Mouse (Mus musculus): Measurements from ENCODE around the gene Fez1. TPM values are rescaled to one million over a fixed set of nuclear protein-coding genes. Genes with fewer than 3 reads are reported as not detected.
A peak's percentile ranks its signal among the peaks of the same experiment; 100 is the strongest.

Gene Fez1
- polyA plus RNA-seq, 2 experiments: 28.0 to 44.4 TPM

DNA sequence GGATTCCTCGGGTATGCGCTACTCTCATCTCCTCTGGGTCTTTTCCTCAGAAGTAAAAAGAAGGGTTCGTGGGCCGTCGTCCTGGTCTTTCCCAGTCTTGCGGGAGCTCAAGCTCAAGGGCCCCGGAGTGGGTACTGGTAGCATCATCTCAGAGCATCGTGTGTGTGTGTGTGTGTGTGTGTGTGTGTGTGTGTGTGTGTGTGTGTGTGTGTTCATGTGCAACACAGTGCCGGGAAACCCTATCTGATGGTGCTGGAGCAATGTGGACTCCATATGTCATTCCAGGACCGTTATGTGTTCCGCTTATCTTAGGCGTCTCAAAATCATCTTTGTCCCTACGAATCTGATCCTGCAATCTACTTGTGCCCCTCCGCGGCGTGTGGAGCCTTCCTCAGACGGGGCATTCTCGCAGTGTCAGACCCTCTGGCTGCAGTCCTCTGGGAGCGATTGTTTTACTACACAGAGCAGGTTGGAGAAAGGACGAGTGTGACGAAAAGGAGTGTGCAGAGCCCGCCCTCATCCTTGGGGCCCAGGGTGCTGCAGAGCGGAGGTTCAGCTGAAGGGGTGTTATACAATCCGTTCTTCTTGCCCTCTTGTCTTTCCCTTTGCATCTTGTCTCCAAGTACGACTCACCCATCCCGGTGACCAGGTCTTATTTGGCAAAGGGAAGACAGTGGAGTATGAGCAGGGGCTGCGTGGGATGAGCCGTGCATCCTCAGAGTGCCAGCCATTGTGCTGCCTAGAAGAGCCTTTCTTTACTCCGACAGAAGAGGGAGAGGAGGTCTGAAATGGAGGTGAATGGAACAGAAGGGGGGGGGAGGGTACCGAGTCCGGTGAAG lies 11.6 kb downstream of the Fez1 start:
- H3K9me3 ChIP-seq (ENCODE audit: control insufficient read depth, low read length): no peaks in the 10 kb centered on the region
- H3K4me1 ChIP-seq (ENCODE audit: control insufficient read depth, insufficient read depth, low read length): no peaks in the 10 kb centered on the region
- ATAC-seq (ENCODE audit: low FRiP score, low read depth): peak; percentile 56
- H3K9ac ChIP-seq (ENCODE audit: low read depth, low read length, severe bottlenecking): peak overlapping the region; percentile 56
- 4% methylated on average over 31 of the region's 31 CpGs for WGBS
- no peak overlapping the region for H3K27ac ChIP-seq (replicated peaks; ENCODE audit: low read depth, low read length)
- no peak for TF ChIP-seq POLR2A (IDR thresholded peaks at IDR 0.05; ENCODE audit: borderline replicate concordance, extremely low read depth, insufficient read depth, insufficient read length)
- DNase-seq (ENCODE audit: low spot score): no peak
- H3K4me2 ChIP-seq (replicated peaks; ENCODE audit: low read depth, low read length, severe bottlenecking): peak overlapping the region; percentile 83
- H3K4me3 ChIP-seq (replicated peaks; ENCODE audit: low read length): peak overlapping the region; percentile 44
- no peaks in the 10 kb centered on the region for H3K36me3 ChIP-seq (ENCODE audit: control insufficient read depth, insufficient read depth, low read length)
- peaks cover 12% of the 10 kb centered on the region for H3K27me3 ChIP-seq (ENCODE audit: control insufficient read depth, insufficient read depth, low read length)

DNA sequence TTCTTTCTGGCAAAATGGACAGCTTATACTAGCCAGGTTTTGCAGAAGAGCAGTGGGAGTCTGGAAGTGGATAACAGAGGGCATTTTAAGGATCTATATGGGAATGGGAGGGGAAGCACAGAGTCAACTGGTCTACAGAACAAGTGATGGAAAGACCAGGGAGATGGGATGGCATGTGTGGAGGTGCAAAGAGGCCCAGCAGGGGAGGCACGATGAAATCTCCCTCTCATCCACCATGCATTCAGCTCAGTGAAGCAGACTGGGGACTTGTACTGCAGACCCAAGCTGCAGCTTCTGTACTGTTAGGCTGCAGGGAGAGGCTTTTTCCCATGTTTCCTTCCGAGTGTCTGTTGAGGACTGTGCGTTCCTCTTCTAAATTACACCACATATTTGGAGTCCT lies 12.2 kb downstream of the Fez1 start:
- TF ChIP-seq POLR2A (IDR thresholded peaks at IDR 0.05; ENCODE audit: borderline replicate concordance, extremely low read depth, insufficient read depth, insufficient read length): no peak
- ATAC-seq (ENCODE audit: low FRiP score, low read depth) (no peak), DNase-seq (ENCODE audit: low spot score) (no peak)
- peaks cover 12% of the 10 kb centered on the region for H3K27me3 ChIP-seq (ENCODE audit: control insufficient read depth, insufficient read depth, low read length)
- H3K4me3 ChIP-seq (replicated peaks; ENCODE audit: low read length): peak overlapping the region; percentile 44
- peak overlapping the region; percentile 56; the same call in 1 of the 2 replicates for H3K9ac ChIP-seq (ENCODE audit: low read depth, low read length, severe bottlenecking)
- peak overlapping the region; percentile 83 for H3K4me2 ChIP-seq (replicated peaks; ENCODE audit: low read depth, low read length, severe bottlenecking)
- no peak overlapping the region for H3K27ac ChIP-seq (replicated peaks; ENCODE audit: low read depth, low read length)
- no peaks in the 10 kb centered on the region for H3K4me1 ChIP-seq (ENCODE audit: control insufficient read depth, insufficient read depth, low read length)
- no peaks in the 10 kb centered on the region for H3K9me3 ChIP-seq (ENCODE audit: control insufficient read depth, low read length)
- 30% methylated on average over 3 of the region's 3 CpGs for WGBS
- no peaks in the 10 kb centered on the region for H3K36me3 ChIP-seq (ENCODE audit: control insufficient read depth, insufficient read depth, low read length)

DNA sequence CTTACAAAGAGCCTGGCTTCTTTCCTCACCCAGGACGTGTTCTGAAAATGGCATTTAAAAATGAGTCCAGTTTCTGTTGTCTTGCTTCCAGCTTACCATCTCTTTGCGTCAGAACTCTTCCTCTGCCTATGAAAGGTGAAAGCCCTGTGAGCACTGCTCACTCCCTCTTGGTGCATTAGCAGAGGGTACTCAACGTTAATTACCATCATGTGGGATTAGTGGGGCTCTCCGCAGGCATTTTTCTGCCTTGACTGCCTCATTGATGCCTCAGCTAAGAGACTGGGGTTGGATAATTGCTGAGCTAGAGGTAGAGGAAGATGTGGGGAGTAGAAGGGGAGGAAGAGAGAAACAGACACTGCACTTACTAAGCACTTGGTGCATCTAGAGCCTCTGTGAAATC lies 24.7 kb downstream of the Fez1 start:
- Histone ChIP-seq H3K9ac (ENCODE audit: low read depth, low read length, severe bottlenecking) (no peak overlapping the region), H3K9me3 (ENCODE audit: control insufficient read depth, low read length) (no peaks in the 10 kb centered on the region), H3K36me3 (ENCODE audit: control insufficient read depth, insufficient read depth, low read length) (no peaks in the 10 kb centered on the region), H3K4me3 (replicated peaks; ENCODE audit: low read length) (no peak overlapping the region), H3K4me1 (ENCODE audit: control insufficient read depth, insufficient read depth, low read length) (no peaks in the 10 kb centered on the region), H3K4me2 (replicated peaks; ENCODE audit: low read depth, low read length, severe bottlenecking) (no peak overlapping the region), H3K27me3 (ENCODE audit: control insufficient read depth, insufficient read depth, low read length) (no peaks in the 10 kb centered on the region), H3K27ac (replicated peaks; ENCODE audit: low read depth, low read length) (no peak overlapping the region)
- WGBS: 37% methylated on average over 4 of the region's 4 CpGs
- no peak for TF ChIP-seq POLR2A (IDR thresholded peaks at IDR 0.05; ENCODE audit: borderline replicate concordance, extremely low read depth, insufficient read depth, insufficient read length)
- ATAC-seq (ENCODE audit: low FRiP score, low read depth) (no peak), DNase-seq (ENCODE audit: low spot score) (no peak)

DNA sequence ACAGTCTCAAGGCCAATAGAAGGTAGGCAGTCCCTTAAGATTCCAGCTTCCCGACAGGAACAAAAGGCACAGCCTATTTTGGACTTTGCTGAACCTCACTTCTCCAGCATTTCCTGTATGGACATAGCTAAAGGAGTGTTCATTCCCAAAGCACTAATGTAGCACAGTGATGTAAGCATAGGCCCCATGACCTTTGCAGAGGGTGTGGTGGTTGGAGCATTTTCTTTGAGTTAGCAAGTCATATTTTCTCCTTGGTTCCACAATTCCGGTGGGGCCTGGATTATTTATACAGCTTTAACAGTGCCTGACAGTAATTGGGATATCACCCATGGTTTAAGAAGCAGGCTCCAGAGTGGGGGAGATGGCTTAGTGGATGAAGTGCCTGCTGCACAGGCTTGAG lies 27.0 kb downstream of the Fez1 start:
- no peak for TF ChIP-seq POLR2A (IDR thresholded peaks at IDR 0.05; ENCODE audit: borderline replicate concordance, extremely low read depth, insufficient read depth, insufficient read length)
- Histone ChIP-seq H3K27me3 (ENCODE audit: control insufficient read depth, insufficient read depth, low read length) (no peaks in the 10 kb centered on the region), H3K36me3 (ENCODE audit: control insufficient read depth, insufficient read depth, low read length) (no peaks in the 10 kb centered on the region), H3K27ac (replicated peaks; ENCODE audit: low read depth, low read length) (no peak overlapping the region), H3K9me3 (ENCODE audit: control insufficient read depth, low read length) (no peaks in the 10 kb centered on the region), H3K4me2 (replicated peaks; ENCODE audit: low read depth, low read length, severe bottlenecking) (no peak overlapping the region), H3K4me3 (replicated peaks; ENCODE audit: low read length) (no peak overlapping the region), H3K9ac (ENCODE audit: low read depth, low read length, severe bottlenecking) (no peak overlapping the region), H3K4me1 (ENCODE audit: control insufficient read depth, insufficient read depth, low read length) (no peaks in the 10 kb centered on the region)
- WGBS: 84% methylated on average over 2 of the region's 2 CpGs
- ATAC-seq (ENCODE audit: low FRiP score, low read depth) (no peak), DNase-seq (ENCODE audit: low spot score) (no peak)

DNA sequence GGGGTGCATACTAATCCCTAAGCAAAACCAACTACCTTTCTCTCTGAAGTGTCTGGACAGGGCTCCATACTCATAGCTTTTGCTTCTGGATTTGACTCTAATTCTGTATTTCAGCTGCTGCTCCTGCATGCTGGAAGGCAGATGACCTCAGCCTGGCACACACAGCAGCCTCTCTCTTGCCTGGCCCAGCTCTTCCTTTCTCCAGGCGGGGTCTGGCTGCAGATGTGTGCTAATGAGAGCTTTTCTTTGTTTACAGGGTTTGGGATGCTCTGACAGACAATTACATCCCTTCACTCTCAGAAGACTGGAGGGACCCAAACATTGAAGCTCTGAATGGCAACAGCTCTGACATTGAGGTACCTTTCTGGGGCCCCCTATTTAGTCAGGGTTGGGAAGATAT lies 28.4 kb downstream of the Fez1 start:
- DNase-seq (ENCODE audit: low spot score): no peak
- WGBS: 38% methylated on average over 1 of the region's 1 CpGs
- Histone ChIP-seq H3K4me3 (replicated peaks; ENCODE audit: low read length) (no peak overlapping the region), H3K9ac (ENCODE audit: low read depth, low read length, severe bottlenecking) (no peak overlapping the region), H3K9me3 (ENCODE audit: control insufficient read depth, low read length) (no peaks in the 10 kb centered on the region), H3K4me1 (ENCODE audit: control insufficient read depth, insufficient read depth, low read length) (no peaks in the 10 kb centered on the region), H3K36me3 (ENCODE audit: control insufficient read depth, insufficient read depth, low read length) (no peaks in the 10 kb centered on the region), H3K4me2 (replicated peaks; ENCODE audit: low read depth, low read length, severe bottlenecking) (no peak overlapping the region), H3K27ac (replicated peaks; ENCODE audit: low read depth, low read length) (no peak overlapping the region), H3K27me3 (ENCODE audit: control insufficient read depth, insufficient read depth, low read length) (no peaks in the 10 kb centered on the region)
- no peak for TF ChIP-seq POLR2A (IDR thresholded peaks at IDR 0.05; ENCODE audit: borderline replicate concordance, extremely low read depth, insufficient read depth, insufficient read length)
- ATAC-seq (ENCODE audit: low FRiP score, low read depth): no peak
